Mouse (Mus musculus) hindbrain, embryonic 11.5 days (tissue): Measurements from ENCODE around the gene Cntn1. TPM values are rescaled to one million over a fixed set of nuclear protein-coding genes. Genes with fewer than 3 reads are reported as not detected.

Experiments used
- ATAC-seq: fragments of 200-750 bp; cut with Nextera tagmentation; 2 replicates; pipeline ENCODE4 v1.8.0; 2017; ENCODE audit warnings: mild to moderate bottlenecking, moderate TSS enrichment, moderate library complexity; ENCODE audit not compliant: low FRiP score
- DNase-seq: peaks from one replicate; pipeline ENCODE4 v3.0.0-alpha.2; 2015; ENCODE audit warnings: low spot score
- H3K27ac ChIP-seq: fragments of 300-500 bp; sonication (generic); 2 replicates; pipeline ENCODE4 v1.5.1; 2014; ENCODE audit warnings: mild to moderate bottlenecking, low read depth, low read length
- H3K27me3 ChIP-seq: fragments of 300-500 bp; sonication (generic); 2 replicates; pipeline ENCODE4 v1.6.1; 2014; ENCODE audit warnings: mild to moderate bottlenecking, low read length, moderate library complexity, mixed read lengths; ENCODE audit not compliant: control insufficient read depth, insufficient read depth
- H3K36me3 ChIP-seq: fragments of 300-500 bp; sonication (generic); 2 replicates; pipeline ENCODE4 v1.6.1; 2014; ENCODE audit warnings: mild to moderate bottlenecking, low read length, moderate library complexity, mixed read lengths; ENCODE audit not compliant: control insufficient read depth, insufficient read depth
- H3K4me1 ChIP-seq: fragments of 300-500 bp; sonication (generic); replicated peaks from 2 replicates; pipeline ENCODE4 v1.6.1; 2014; ENCODE audit warnings: low read length, mixed read lengths; ENCODE audit not compliant: control insufficient read depth, insufficient read depth
- H3K4me2 ChIP-seq: fragments of 300-500 bp; sonication (generic); replicated peaks from 2 replicates; pipeline ENCODE4 v1.6.1; 2014; ENCODE audit warnings: mild to moderate bottlenecking, low read depth, low read length
- H3K4me3 ChIP-seq: fragments of 300-500 bp; sonication (generic); 2 replicates; pipeline ENCODE4 v1.5.1; 2014; ENCODE audit warnings: low read depth, low read length
- H3K9ac ChIP-seq: fragments of 300-500 bp; sonication (generic); 2 replicates; pipeline ENCODE4 v1.6.1; 2014; ENCODE audit warnings: low read depth, low read length
- H3K9me3 ChIP-seq: fragments of 300-500 bp; sonication (generic); 2 replicates; pipeline ENCODE4 v1.6.1; 2016; ENCODE audit warnings: low read length; ENCODE audit not compliant: control insufficient read depth
- WGBS: fragments of 180-500 bp; shearing (Covaris S2); extraction: QIAGEN DNeasy Blood & Tissue Kit; methylation state at CpG from one replicate; pipeline ENCODE4 v1.1.7; 2014; 5-methylcytosine and 5-hydroxymethylcytosine counted together
- polyA plus RNA-seq: library from polyadenylated mRNA; unstranded; fragments of >200 nt; fragmentation: Nextera tagmentation; extraction: Ambion mirVana; gene quantifications from 2 replicates; pipeline ENCODE4 v1.2.1, GENCODE M21; 2014

The Cntn1 gene
- polyA plus RNA-seq, 1 experiment from 2014 or later, result 4.5 TPM

GRCm38 (mm10) chr15:92051353-92052132 lies 578 bp downstream of the Cntn1 start:
- ATAC-seq (peak; percentile 83), DNase-seq (no peak)
- Histone ChIP-seq H3K4me3 (peak overlapping the region; percentile 62), H3K4me1 (no peaks in the 10 kb centered on the region), H3K9ac (peak overlapping the region; percentile 59), H3K9me3 (no peaks in the 10 kb centered on the region), H3K27ac (peak overlapping the region; percentile 45; the same call in 1 of the 2 replicates), H3K4me2 (peak overlapping the region; percentile 99), H3K36me3 (no peaks in the 10 kb centered on the region), H3K27me3 (no peaks in the 10 kb centered on the region)
- WGBS, result under 1% methylated on average over 31 of the region's 35 CpGs

- ATAC-seq, result no peak
- H3K27ac ChIP-seq, result no peak overlapping the region
- DNase-seq, result no peak
- peak overlapping the region; percentile 59; the same call in 1 of the 2 replicates for H3K9ac ChIP-seq
- no peaks in the 10 kb centered on the region for H3K4me1 ChIP-seq
- no peaks in the 10 kb centered on the region for H3K36me3 ChIP-seq
- no peaks in the 10 kb centered on the region for H3K27me3 ChIP-seq
- H3K4me3 ChIP-seq, result peak overlapping the region; percentile 62
- WGBS, result 30% methylated on average over 4 of the region's 4 CpGs
- no peaks in the 10 kb centered on the region for H3K9me3 ChIP-seq
- H3K4me2 ChIP-seq, result peak overlapping the region; percentile 99
Measured at GRCm38 (mm10) chr15:92052133-92052463, 1.1 kb downstream of the Cntn1 start.

GRCm38 (mm10) chr15:92057553-92057952 lies 6.6 kb downstream of the Cntn1 start:
- Histone ChIP-seq H3K4me2 (no peak overlapping the region), H3K36me3 (no peaks in the 10 kb centered on the region), H3K9ac (no peak overlapping the region), H3K9me3 (no peaks in the 10 kb centered on the region), H3K27ac (no peak overlapping the region), H3K27me3 (no peaks in the 10 kb centered on the region), H3K4me1 (no peaks in the 10 kb centered on the region), H3K4me3 (no peak overlapping the region)
- DNase-seq (no peak), ATAC-seq (no peak)
- WGBS, result 96% methylated on average over 5 of the region's 5 CpGs

GRCm38 (mm10) chr15:92060986-92061385 lies 10.0 kb downstream of the Cntn1 start:
- no peaks in the 10 kb centered on the region for H3K9me3 ChIP-seq
- 88% methylated on average over 3 of the region's 3 CpGs for WGBS
- H3K4me1 ChIP-seq, result no peaks in the 10 kb centered on the region
- no peak overlapping the region for H3K4me3 ChIP-seq
- no peak for DNase-seq
- ATAC-seq, result no peak
- no peak overlapping the region for H3K27ac ChIP-seq
- H3K9ac ChIP-seq, result no peak overlapping the region
- no peaks in the 10 kb centered on the region for H3K27me3 ChIP-seq
- H3K4me2 ChIP-seq, result no peak overlapping the region
- no peaks in the 10 kb centered on the region for H3K36me3 ChIP-seq

- ATAC-seq, result no peak
- H3K36me3 ChIP-seq, result no peaks in the 10 kb centered on the region
- no peak overlapping the region for H3K4me2 ChIP-seq
- WGBS, result 76% methylated on average over 3 of the region's 3 CpGs
- H3K27ac ChIP-seq, result no peak overlapping the region
- no peaks in the 10 kb centered on the region for H3K27me3 ChIP-seq
- no peaks in the 10 kb centered on the region for H3K9me3 ChIP-seq
- no peaks in the 10 kb centered on the region for H3K4me1 ChIP-seq
- no peak overlapping the region for H3K9ac ChIP-seq
- no peak overlapping the region for H3K4me3 ChIP-seq
- no peak for DNase-seq
Measured at GRCm38 (mm10) chr15:92079416-92079815, 28.5 kb downstream of the Cntn1 start.

- no peaks in the 10 kb centered on the region for H3K36me3 ChIP-seq
- no peaks in the 10 kb centered on the region for H3K4me1 ChIP-seq
- H3K4me3 ChIP-seq, result no peak overlapping the region
- H3K27me3 ChIP-seq, result no peaks in the 10 kb centered on the region
- H3K9ac ChIP-seq, result no peak overlapping the region
- ATAC-seq, result no peak
- DNase-seq, result peak; percentile 6
- H3K9me3 ChIP-seq, result no peaks in the 10 kb centered on the region
- no peak overlapping the region for H3K4me2 ChIP-seq
- WGBS, result 55% methylated on average over 1 of the region's 1 CpGs
- no peak overlapping the region for H3K27ac ChIP-seq
Measured at GRCm38 (mm10) chr15:92085876-92086275, 34.9 kb downstream of the Cntn1 start.

GRCm38 (mm10) chr15:92087691-92088286 lies 36.8 kb downstream of the Cntn1 start:
- no peaks in the 10 kb centered on the region for H3K27me3 ChIP-seq
- H3K36me3 ChIP-seq, result no peaks in the 10 kb centered on the region
- no peak overlapping the region for H3K9ac ChIP-seq
- H3K4me2 ChIP-seq, result no peak overlapping the region
- no peaks in the 10 kb centered on the region for H3K4me1 ChIP-seq
- H3K4me3 ChIP-seq, result no peak overlapping the region
- WGBS, result 50% methylated on average over 6 of the region's 6 CpGs
- H3K9me3 ChIP-seq, result no peaks in the 10 kb centered on the region
- no peak for DNase-seq
- no peak overlapping the region for H3K27ac ChIP-seq
- ATAC-seq, result no peak

GRCm38 (mm10) chr15:92090787-92091186 lies 39.8 kb downstream of the Cntn1 start:
- Histone ChIP-seq H3K9me3 (no peaks in the 10 kb centered on the region), H3K4me3 (no peak overlapping the region), H3K36me3 (no peaks in the 10 kb centered on the region), H3K9ac (no peak overlapping the region), H3K4me2 (no peak overlapping the region), H3K27me3 (no peaks in the 10 kb centered on the region), H3K27ac (no peak overlapping the region), H3K4me1 (no peaks in the 10 kb centered on the region)
- no peak for DNase-seq
- ATAC-seq, result no peak
- 91% methylated on average over 6 of the region's 6 CpGs for WGBS

GRCm38 (mm10) chr15:92092041-92092440 lies 41.1 kb downstream of the Cntn1 start:
- no peak for DNase-seq
- Histone ChIP-seq H3K4me1 (no peaks in the 10 kb centered on the region), H3K9me3 (no peaks in the 10 kb centered on the region), H3K4me2 (no peak overlapping the region), H3K27me3 (no peaks in the 10 kb centered on the region), H3K4me3 (no peak overlapping the region), H3K27ac (no peak overlapping the region), H3K36me3 (no peaks in the 10 kb centered on the region), H3K9ac (no peak overlapping the region)
- WGBS, result 76% methylated on average over 3 of the region's 3 CpGs
- ATAC-seq, result no peak
